Mouse (Mus musculus) lung, adult 18-20 months (tissue): ENCODE data around the gene Epha1.

Source experiments
- DNase-seq, 2 experiments: peaks; one replicate each; pipeline ENCODE4 v3.0.0; 2022; ENCODE audit warnings: mixed read lengths in 2 of 2

The Epha1 gene

DNA sequence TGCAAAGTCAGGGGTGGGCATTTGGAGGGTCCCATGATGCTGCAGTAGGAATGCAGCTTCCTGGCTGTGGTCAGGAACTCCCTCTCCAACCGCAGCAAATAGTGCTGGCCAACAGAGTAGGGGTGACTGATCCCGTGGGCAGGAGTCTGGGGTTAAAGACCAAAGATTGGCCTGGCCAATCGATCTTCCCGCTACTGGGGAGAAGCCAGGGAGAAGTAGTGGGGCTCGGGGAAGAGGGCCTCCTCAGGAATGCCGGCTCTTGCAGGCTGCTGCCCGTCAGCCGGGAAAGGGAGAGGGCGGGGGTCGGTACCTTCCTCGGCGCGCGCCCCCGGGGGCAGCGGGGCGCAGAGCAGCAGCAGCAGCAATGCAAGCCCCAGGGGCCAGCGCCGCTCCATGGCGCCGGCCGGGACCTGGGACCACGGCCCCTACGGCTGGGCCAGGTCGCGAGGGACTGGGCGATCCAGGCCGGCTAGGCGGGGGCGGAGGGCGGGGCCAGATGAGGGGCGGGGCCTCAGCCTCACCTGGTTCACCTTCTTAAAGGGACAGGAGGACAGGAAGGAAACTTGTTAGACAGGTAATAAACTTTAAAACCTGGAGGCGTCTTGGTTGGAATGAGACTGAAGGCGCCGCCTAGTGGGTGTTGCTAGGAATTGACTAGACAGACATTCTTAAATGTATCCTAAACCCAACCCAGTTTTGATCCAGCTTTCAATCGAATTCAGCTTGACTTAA, at the start of gene Epha1:
Gene Epha1, minus strand, starts transcription at position 453 of the 732 bp plus-strand sequence.
- DNase-seq: peak; percentile 82 to 85

DNA sequence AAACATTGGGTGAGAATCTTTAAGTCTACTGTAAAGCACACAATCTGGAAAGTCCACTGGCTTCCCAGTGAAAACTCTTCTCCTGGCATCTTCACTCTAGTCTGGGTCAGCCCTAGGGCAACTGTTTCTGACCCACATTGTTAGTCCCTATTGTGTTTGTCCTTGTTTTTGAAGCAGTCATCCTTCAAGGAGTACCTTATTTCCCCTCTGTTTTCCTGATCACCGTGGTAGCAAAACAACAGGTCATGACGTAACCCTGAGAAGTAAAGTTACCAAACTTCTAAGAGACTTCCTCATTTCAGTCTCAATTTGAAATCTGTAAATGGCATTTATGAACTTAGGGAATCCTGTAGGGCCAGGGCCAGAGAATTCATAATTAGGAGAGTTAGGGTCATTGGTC, 48.4 kb upstream of the Epha1 start:
- peak in 1 of 2 experiments; percentile 48 for DNase-seq

DNA sequence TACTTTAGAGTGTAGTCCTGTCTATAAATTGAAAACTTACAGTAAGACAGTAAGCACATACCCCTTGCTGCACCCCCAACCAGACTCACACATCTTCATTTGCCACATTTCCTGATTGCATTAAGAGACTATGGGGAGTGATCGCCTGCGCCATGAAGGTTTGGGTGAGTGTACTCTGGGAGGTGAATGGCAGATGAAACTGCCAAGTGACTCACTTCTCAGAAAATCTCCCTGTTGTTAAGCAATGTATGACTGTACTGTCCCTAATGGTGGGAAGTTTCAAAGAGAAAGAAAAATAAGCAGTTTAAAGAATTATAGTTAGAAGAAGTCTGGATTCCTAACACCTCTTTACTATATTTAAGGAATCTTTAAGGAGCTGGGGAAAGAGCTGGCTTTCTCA, 46.4 kb upstream of the Epha1 start:
- no peak for DNase-seq

DNA sequence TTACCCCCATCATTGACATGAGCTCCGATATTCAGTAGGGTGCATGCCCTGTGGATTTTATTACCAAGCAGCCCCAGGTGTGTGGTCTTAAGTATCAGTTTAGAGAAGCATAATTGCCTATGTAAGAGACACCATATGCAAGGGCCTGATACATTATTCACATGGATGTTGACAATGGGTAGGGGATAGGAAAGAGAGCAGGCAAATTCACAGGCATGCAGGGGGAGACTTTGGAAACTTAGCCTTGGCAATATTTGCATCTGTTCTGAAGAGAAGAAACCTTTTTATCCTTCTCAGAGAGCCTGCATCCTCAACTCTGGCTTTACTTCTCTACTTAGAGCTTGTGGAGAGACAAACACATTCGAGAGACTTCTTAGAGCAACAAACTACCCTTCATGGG, 32.1 kb upstream of the Epha1 start, which contains the start of gene Tas2r135:
Gene Tas2r135, plus strand, starts transcription at position 301 of the 400 bp plus-strand sequence.
- no peak for DNase-seq

DNA sequence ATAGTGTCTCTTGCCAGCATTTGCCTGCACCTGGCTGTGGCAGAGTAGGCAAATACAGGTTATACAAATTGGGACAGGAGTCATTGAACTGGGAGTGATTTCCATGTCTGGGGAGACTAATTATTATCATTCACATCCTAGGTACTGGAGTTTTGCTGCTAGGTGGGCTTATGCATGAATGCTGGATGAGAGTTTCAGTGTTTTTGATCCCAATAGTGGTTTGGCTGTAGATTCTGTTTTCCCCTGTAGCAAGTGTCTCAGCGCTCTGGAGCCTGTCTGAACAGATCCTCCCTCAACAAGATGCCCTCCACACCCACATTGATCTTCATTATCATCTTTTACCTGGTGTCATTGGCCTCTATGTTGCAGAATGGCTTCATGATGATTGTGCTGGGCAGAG, 26.9 kb upstream of the Epha1 start, which contains the start of gene Tas2r143:
Gene Tas2r143, plus strand, starts transcription at position 301 of the 400 bp plus-strand sequence.
- DNase-seq: no peak

DNA sequence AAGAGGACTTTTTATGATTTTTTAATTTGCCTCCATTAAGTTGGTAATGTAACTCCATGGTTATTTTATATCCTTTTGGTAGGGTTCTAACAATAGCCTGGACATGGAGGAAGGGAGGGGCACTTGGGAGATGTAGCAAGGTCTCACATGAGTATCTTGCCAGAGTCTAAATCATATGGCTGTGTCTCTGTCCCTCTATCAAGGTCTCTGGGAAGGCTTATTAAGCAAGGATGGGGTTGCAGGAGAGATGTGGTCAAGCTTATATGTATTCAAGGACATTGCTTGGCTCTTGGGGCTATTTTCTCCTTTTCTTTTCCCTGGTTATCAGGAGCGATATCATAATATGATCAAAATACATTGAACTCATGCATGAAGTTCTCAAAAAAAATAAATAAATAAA, 25.9 kb upstream of the Epha1 start:
- DNase-seq: no peak

DNA sequence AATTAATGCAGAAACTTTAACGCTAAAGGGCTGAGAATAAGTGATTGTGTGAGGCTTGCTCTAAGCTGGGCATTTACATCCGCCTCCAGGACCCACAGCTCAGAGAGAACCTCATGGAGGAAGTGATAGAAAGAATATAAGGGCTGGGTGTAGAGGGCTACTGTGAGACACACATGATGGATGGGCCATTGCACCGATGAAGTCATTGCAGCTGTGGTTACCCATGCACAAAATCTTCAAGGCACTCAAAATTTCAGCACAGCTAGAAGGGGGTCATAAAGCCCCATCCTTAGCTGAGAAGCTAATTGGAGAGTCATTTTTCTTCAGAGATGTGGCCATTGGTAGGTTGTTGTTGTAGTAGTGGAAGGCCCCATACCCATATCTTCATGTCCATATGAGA, 25.2 kb upstream of the Epha1 start:
- DNase-seq: no peak

DNA sequence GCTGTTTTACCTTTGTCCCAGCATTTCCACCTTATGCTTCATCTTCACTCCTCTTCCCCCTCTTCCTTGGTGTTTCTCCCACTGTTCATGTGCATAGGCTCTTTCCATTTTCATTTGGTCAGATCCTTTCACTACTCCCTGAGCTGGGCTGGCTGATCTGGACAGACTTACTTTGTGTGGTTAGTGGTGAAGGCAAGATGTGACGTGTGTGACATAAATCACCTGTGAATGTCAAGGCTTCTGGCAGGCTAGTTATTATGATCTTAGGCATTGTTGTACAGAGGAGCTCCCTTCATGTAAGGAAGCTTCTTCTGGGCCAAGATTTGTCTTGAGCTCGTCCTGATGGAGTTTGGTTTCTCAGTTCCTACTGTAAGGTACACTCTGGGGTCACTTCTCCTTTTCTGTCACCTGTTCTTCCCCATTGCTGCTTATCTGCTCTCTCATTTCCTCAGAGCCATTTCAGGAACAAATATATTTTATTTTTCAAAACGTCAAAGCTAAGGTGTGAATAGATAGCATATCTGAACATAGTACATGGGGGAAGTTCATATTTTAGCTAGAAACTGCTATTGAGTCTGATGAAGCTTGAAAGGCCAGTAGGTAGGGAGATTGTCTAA, 24.1 kb upstream of the Epha1 start:
- no peak for DNase-seq

DNA sequence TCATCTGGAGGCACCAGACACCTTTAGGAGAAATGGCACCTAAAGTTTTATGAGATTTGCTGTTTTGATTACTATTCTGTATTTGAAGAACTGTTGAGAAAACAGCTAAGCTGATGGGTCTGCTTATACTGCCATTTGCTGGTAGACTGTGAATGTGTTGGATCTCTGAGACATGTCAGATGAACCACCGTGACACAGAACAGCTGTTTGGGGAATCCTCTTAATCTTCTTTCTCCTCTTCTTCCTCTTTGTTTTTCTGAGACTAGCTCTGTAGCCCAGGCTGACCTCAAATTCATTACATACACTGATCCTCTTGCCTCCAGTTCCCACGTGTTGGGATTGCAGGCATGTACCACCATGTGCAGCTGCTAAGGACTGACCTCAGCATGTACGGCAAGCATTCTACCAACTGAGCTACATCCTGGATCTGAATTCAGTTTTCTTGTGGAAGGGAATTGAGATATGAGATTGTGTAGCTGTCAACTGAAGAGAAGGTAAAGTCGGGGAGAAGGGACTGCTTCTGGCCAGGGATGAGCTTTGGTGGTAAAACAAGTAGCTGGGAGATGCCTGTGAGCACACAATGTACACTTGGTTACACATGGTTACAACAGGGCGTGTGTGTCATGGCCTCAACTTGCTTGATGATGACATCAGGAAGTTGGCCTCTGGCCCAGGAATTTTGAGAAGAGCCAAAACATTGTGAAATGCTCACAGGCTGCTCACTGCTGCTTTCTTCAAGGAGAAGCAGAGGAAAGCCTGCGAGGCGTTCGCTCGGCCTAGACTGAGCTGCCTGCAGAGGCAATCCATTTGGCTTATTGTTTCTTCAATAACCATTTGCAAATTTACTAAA, 23.1 kb upstream of the Epha1 start:
- peak; percentile 93 to 94 for DNase-seq

DNA sequence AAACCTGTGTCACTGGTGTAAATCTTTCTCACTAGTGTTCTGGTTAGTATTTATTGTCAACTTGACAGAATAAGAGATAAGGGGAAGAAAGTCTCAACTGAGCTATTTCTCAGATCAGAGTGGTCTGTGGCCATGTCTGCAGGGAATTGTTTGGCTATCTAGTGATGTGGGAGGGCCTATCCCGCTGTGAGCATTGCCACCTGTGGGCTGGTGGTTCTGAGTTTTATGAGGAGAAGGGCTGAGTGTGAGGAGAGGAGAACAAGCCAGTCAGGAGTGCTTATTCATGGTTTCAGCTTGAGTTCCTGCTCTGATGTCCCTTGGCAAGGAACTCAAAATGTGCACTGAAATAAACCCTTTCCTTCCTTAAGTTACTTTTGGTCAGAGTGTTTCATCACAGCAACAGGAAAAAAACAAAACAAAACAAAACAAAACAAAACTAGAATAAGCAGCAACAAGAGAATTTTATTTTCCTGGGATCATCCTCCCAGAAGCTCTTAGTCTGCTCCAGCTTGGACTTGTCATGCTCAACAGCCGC, 18.8 kb upstream of the Epha1 start:
- DNase-seq: peak in 1 of 2 experiments; percentile 38

DNA sequence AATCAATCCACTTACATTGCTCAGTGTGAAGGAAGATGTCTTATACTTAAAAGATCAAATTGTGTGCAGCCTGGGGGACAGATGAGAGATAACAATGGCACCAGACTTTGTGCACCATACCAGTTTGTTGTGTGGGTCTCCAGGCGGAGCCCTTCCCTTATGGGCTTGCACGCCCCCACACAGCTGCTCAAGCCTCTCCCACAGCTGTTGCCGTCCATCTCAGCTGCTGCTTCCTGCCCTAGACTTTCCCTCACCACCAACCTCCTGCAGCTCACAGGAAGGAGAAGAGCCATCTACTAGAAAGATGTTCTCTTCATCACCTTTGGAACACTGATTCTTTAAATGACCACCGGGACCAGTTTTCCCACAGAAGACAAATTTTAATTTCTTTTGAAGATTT, 12.6 kb upstream of the Epha1 start:
- no peak for DNase-seq

DNA sequence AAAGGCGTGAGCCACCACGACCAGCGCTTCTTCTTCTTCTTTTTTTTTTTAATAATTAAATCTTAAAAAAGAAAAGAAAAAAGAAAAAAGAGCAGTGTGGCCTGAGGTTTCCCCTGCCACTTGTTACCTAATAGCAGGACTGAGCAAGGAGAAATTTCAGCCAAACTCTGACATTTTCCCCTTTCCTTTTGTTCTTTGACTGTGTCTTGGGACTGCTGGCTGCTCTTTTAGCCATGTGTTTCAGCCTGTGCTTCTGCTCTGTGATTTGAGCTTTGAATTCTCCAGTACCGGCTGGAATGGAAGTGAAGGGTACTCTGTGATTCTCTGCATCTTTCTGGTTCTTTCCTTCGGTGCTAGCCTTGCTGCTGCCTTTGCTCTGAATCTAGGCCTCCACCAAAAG, 10.3 kb upstream of the Epha1 start:
- no peak for DNase-seq

DNA sequence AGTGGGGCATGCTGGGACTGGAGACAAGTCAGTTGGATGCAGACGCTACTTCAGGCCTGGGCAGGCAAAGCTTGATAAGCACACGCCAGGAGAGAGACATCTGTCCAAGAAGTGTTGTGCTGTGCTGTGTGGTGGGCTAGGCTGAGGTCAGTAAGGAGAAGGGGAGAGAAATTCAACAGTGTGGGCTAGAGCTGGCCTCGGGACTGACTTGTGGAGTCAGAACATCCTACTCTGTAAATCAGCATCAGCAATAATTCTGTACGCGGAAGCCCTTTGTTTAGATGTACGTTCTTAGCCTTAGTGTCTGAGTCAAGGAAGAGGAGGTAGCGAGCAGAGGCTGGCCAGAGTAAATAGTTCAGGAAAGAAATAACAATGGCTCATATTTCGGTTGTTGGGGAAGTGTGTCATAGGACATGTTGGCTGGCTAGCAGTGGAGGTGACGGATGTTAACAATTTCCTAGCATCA, 8.9 kb upstream of the Epha1 start:
- DNase-seq: no peak

DNA sequence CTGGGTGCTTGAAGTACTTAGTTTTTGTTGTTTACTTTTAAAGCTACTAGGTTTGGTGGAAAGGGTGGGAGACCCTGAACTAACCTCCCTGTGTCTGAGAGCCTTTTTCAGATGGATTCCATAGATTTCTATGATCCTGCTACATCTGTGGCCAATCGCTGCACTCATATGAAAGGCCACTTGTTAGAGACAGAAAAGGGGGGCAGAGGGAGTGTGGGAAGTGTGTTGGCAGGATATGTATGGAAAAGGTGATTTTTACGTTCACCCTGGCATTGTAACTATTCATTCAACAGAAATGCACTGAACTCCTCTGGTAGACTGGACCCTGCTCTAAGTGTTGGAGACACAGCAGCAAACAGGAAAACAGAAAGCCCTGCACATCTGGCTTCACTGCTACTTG, 8.2 kb upstream of the Epha1 start:
- DNase-seq: no peak

DNA sequence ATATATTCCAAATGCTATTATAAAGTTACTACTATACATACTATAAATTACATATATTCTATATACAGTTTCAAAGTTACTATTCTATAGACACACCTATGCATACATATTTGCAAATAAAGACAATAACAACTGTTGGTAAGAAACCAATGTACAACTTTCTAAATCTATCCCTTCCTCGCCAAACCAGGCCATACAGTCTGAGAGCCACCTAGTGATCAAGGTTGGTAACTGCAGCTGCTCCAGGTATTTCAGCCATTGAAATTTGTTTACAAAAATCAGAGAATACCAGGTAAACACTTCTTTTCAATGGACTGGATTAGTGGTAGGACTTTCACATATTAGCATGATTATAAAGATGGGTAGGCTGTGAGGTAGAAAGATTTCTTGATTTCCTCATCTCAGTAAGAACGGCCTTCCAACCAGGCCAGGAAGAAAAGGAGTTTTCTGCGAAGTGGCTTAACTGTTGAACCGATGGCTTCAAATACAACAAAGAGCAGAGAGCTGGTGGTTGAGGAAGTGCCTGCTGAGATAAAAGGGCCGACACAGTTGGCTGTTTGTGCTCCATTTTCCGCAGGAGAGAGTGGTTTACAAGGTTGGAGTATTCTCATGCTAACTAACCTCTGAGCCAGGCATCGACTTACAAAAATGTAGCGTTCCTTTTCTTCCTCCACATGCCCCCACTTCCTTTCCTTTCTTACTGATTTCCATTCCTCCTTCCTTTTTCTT, 7.5 kb upstream of the Epha1 start:
- no peak for DNase-seq

DNA sequence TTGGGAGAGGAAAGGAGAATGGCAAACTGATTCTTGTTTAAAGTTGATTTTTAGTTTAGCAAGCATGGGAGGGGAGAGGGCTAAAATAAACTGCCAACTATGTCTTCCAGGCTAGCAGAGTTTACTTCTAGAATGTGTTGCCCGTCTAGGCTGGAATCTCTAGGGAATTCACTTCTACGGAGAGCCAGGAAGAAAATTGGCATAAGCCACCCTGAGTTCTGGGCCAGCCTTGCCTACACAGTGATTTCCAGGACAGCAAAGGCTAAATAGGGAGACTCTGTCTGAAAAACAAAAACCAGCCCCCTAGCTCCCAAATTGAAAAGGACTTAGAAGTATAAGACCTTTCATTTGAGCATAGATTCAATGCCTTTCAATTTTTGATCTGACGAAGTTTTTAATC, 6.5 kb upstream of the Epha1 start:
- DNase-seq: no peak

DNA sequence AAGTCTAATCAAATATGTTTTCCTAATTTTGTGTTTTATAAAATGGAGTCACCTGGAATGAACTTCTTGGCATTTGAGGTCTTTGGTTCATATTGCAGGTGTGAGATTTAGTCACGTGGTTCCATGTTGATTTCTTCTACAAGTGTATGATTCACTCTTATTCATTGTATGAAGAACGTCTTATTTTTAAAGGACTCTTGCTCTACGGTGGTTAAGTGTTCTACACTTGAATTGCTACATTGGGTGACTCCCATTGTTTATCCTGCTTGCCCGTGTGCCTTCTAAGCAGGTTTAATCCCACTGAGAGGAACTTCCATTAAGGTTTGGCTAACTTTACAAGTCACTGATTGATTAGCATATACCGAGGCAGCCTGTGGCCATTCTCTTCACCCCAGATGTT, 4.2 kb upstream of the Epha1 start:
- no peak for DNase-seq

DNA sequence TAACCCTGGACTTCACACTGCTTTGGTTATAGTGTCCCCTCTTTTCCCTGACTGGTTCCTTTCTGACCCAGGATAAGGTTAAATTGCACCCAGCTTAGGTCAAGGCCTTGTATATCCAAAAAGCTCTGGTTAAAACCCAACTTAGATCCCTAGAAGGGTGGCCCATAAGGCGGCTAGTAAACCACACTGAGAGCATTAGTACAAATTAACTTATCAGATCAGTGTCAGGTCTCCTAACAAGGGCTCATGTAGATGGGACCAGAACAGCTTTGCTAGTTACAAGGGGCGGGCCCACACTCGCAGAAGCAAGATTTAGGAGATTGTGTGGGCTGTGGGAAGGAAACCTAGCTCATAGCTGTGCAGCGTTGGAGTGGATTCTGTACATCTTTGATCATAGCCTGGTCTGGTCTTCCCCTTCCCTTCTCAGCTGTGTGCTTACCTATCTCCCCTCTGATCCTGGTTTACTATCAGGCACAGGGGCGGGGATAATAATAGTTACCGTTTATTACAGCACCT, 3.5 kb upstream of the Epha1 start:
- no peak for DNase-seq

DNA sequence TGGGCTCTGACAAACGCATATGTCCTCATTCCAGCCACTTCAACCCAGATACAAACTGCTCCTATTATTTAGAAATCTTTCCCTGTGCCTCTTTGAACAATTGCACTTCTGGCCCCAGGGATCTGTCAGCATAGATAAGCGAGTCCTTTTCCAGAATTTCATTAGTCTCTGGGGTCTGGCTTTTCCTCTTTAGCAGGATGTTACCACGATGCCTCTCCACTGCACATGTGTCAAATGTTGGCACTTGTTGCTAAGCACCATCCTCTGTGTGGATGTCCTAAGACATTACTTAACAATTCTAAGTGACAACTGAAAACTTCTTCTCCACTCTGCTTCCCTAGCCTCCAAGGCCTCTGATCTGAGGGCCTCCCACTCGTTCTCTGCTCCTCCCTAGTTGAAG, 2.9 kb upstream of the Epha1 start:
- no peak for DNase-seq

DNA sequence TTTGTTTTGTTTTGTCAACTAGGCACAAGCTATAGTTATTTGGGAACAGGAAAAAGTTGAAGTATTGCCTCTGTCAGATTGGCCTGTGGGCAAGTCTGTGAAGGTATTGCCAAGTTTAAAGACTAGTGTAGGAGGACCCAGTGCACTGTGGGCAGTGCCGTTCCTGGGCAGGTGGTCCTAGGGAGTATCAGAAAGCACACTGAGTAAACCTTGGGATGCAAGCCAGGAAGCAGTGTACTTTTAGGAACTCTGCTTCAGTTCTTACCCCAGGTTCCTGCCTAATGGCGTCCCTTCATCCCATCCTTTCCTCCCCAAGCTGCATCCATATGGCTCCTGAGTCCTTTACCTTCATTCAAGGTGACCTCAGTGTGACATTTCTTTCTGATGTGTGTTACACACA, 2.1 kb upstream of the Epha1 start:
- DNase-seq: no peak

DNA sequence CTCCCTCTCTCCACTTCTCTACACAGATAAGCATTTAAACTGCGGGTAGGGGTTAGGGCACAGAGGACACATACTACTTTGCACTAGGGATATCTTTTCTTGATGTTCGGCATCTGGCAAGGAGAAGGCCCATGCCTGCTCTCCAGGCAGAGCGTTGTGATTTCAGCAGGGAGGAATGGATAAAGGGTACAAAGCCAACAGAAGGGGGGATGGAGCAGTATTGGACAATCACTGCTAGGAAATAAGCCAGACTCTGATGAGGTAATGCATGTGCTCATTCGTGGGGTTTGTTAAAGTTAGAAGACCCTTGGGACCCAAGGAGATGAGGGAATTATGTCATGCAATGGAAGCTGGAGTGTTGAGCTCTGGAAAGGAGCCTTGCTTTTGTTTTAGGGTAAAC, 1.6 kb upstream of the Epha1 start:
- no peak for DNase-seq
